ENCODE assay signal across 8 mouse cellular contexts in genomic region chr15:101388034-101388541, GRCm38 (mm10). TPM values are rescaled to one million over a fixed set of nuclear protein-coding genes. Genes with fewer than 3 reads are reported as not detected.
DNase-seq lines count a peak whose midpoint lies in the region; ATAC-seq and TF ChIP-seq lines count a peak whose summit lies in the region.

No protein-coding gene starts in this region.

- WGBS in intestine, postnatal 0 days, result 33% methylated on average over 5 of the region's 5 CpGs
- 28% methylated on average over 5 of the region's 5 CpGs for WGBS in stomach, embryonic 16.5 days

- H3K27ac ChIP-seq in intestine, postnatal 0 days (ENCODE audit: low read depth, low read length), result no peak overlapping the region
- H3K27ac ChIP-seq in stomach, embryonic 16.5 days (ENCODE audit: low read length), result peak overlapping the region; percentile 73

- no peaks in the 10 kb centered on the region for H3K4me1 ChIP-seq in intestine, postnatal 0 days (replicated peaks; ENCODE audit: control insufficient read depth, insufficient read depth, low read length)
- H3K4me1 ChIP-seq in stomach, embryonic 16.5 days (ENCODE audit: control insufficient read depth, insufficient read depth, low read length), result peaks cover 15% of the 10 kb centered on the region; the same call in 1 of the 2 replicates

- no peaks in the 10 kb centered on the region for H3K9me3 ChIP-seq in intestine, postnatal 0 days (ENCODE audit: control insufficient read depth)
- no peaks in the 10 kb centered on the region for H3K9me3 ChIP-seq in stomach, embryonic 16.5 days (replicated peaks; ENCODE audit: control insufficient read depth, low read length)

- TF ChIP-seq CTCF in intestine, postnatal 0 days (IDR thresholded peaks at IDR 0.05; ENCODE audit: low read depth), result peak; percentile 66

- H3K36me3 ChIP-seq in intestine, postnatal 0 days (ENCODE audit: control insufficient read depth, insufficient read depth), result no peaks in the 10 kb centered on the region
- no peaks in the 10 kb centered on the region for H3K36me3 ChIP-seq in stomach, embryonic 16.5 days (ENCODE audit: control insufficient read depth, insufficient read depth, low read length)

- H3K27me3 ChIP-seq in intestine, postnatal 0 days (replicated peaks; ENCODE audit: control insufficient read depth, insufficient read depth, low read length), result no peaks in the 10 kb centered on the region
- H3K27me3 ChIP-seq in stomach, embryonic 16.5 days (ENCODE audit: control insufficient read depth, insufficient read depth, low read length), result no peaks in the 10 kb centered on the region

- no peak overlapping the region for H3K9ac ChIP-seq in intestine, postnatal 0 days (ENCODE audit: low read depth, low read length)
- H3K9ac ChIP-seq in stomach, embryonic 16.5 days (ENCODE audit: low read length), result no peak overlapping the region

- H3K4me3 ChIP-seq in intestine, postnatal 0 days (ENCODE audit: low read depth, low read length), result no peak overlapping the region
- no peak overlapping the region for H3K4me3 ChIP-seq in stomach, embryonic 16.5 days (replicated peaks; ENCODE audit: low read length)

- ATAC-seq in intestine, postnatal 0 days, result no peak
- ATAC-seq in stomach, embryonic 16.5 days (ENCODE audit: insufficient read depth, low FRiP score), result no peak; the same call in 1 of the 2 replicates

- no peak overlapping the region for H3K4me2 ChIP-seq in intestine, postnatal 0 days (replicated peaks; ENCODE audit: low read depth)
- H3K4me2 ChIP-seq in stomach, embryonic 16.5 days (ENCODE audit: low read depth, low read length), result no peak overlapping the region

- DNase-seq in embryo, embryonic 10 days (ENCODE audit: low spot score), result peak; percentile 26
- no peak for DNase-seq in embryo, embryonic 9.5 days (ENCODE audit: extremely low spot score)
- DNase-seq in right cerebral cortex, postnatal 25 days, result peak; percentile 29
- no peak for DNase-seq in right cerebral cortex, postnatal 4 days
- no peak for DNase-seq in frontal cortex, postnatal 14 days (ENCODE audit: low spot score in 2 of 2)
- DNase-seq in spleen, adult 12 weeks (ENCODE audit: low spot score), result no peak

RNA-seq across cellular contexts. Expression of gene Krt80, which starts 18.1 kb away (rescaled TPM):
- 0.40 and 0.61 TPM in 2 replicates for polyA plus RNA-seq in intestine, postnatal 0 days (2015; fragmentation: Nextera tagmentation; extraction: Ambion mirVana)
- 37.4 and 64.5 TPM in 2 replicates for polyA plus RNA-seq in stomach, embryonic 16.5 days (2015; fragmentation: Nextera tagmentation; extraction: Ambion mirVana)

RNA-seq across cellular contexts. Expression of gene Krt7, which starts 22.8 kb away (rescaled TPM):
- 86.1 and 89.0 TPM in 2 replicates for polyA plus RNA-seq in intestine, postnatal 0 days (2015; fragmentation: Nextera tagmentation; extraction: Ambion mirVana)
- polyA plus RNA-seq in stomach, embryonic 16.5 days (2015; fragmentation: Nextera tagmentation; extraction: Ambion mirVana), result 378 and 523 TPM in 2 replicates

RNA-seq across cellular contexts. Expression of gene Krt87, which starts 50.5 kb away (rescaled TPM):
- 0.16 TPM in 2 replicates for polyA plus RNA-seq in intestine, postnatal 0 days (2015; fragmentation: Nextera tagmentation; extraction: Ambion mirVana)
- 0.19 and 0.26 TPM in 2 replicates for polyA plus RNA-seq in stomach, embryonic 16.5 days (2015; fragmentation: Nextera tagmentation; extraction: Ambion mirVana)

RNA-seq across cellular contexts. Expression of gene Krt88, which starts 59.5 kb away (rescaled TPM):
- polyA plus RNA-seq in intestine, postnatal 0 days (2015; fragmentation: Nextera tagmentation; extraction: Ambion mirVana), result not detected in 2 replicates
- 0.15 TPM in 1 of 2 replicates, not detected in the other for polyA plus RNA-seq in stomach, embryonic 16.5 days (2015; fragmentation: Nextera tagmentation; extraction: Ambion mirVana)

Comparison
In these comparisons a context has a peak if more than half of its experiments do, and no peak if none do; other contexts are left out.
1. DNase-seq: peak in embryo, embryonic 10 days (single experiment) and right cerebral cortex, postnatal 25 days (single experiment); none in embryo, embryonic 9.5 days (single experiment), right cerebral cortex, postnatal 4 days (single experiment), frontal cortex, postnatal 14 days (0 of 2) and spleen, adult 12 weeks (single experiment).
2. RNA of gene Krt80, which starts 18.1 kb away (polyA plus RNA-seq): 37.4 to 64.5 TPM in stomach, embryonic 16.5 days; 0.40 to 0.61 TPM in intestine, postnatal 0 days; every median in the first group is over 10 times any median in the second.